Mouse (Mus musculus) stomach, embryonic 14.5 days (tissue): Measurements from ENCODE around the gene Tns1. TPM values are rescaled to one million over a fixed set of nuclear protein-coding genes. Genes with fewer than 3 reads are reported as not detected.

Source experiments
- ATAC-seq: fragments of 200-750 bp; cut with Nextera tagmentation; 2 replicates; pipeline ENCODE4 v1.8.0; 2017; ENCODE audit warnings: low read depth, moderate TSS enrichment; ENCODE audit not compliant: insufficient number of reproducible peaks, insufficient read depth, low FRiP score
- H3K27ac ChIP-seq: fragments of 300-500 bp; sonication (generic); 2 replicates; pipeline ENCODE4 v1.5.1; 2014; ENCODE audit warnings: mild to moderate bottlenecking, low read length, moderate library complexity, mixed read lengths
- H3K27me3 ChIP-seq: fragments of 300-500 bp; sonication (generic); 2 replicates; pipeline ENCODE4 v1.6.1; 2014; ENCODE audit warnings: low read length, control low read depth, mixed read lengths; ENCODE audit not compliant: control insufficient read depth, insufficient read depth
- H3K36me3 ChIP-seq: fragments of 300-500 bp; sonication (generic); 2 replicates; pipeline ENCODE4 v1.6.1; 2014; ENCODE audit warnings: mild to moderate bottlenecking, control low read depth, low read length, moderate library complexity, mixed read lengths; ENCODE audit not compliant: control insufficient read depth, insufficient read depth
- H3K4me1 ChIP-seq: fragments of 300-500 bp; sonication (generic); 2 replicates; pipeline ENCODE4 v1.6.1; 2014; ENCODE audit warnings: low read length, control low read depth, mixed read lengths; ENCODE audit not compliant: control insufficient read depth, insufficient read depth
- H3K4me2 ChIP-seq: fragments of 300-500 bp; sonication (generic); replicated peaks from 2 replicates; pipeline ENCODE4 v1.6.1; 2014; ENCODE audit warnings: low read depth, low read length, control low read depth
- H3K4me3 ChIP-seq: fragments of 300-500 bp; sonication (generic); 2 replicates; pipeline ENCODE4 v1.5.1; 2014; ENCODE audit warnings: low read depth, low read length, control low read depth
- H3K9ac ChIP-seq: fragments of 300-500 bp; sonication (generic); replicated peaks from 2 replicates; pipeline ENCODE4 v1.6.1; 2014; ENCODE audit warnings: low read depth, mild to moderate bottlenecking, control low read depth, low read length, moderate library complexity, mixed read lengths
- H3K9me3 ChIP-seq: fragments of 300-500 bp; sonication (generic); 2 replicates; pipeline ENCODE4 v1.6.1; 2016; ENCODE audit warnings: low read depth, low read length, control low read depth; ENCODE audit not compliant: control insufficient read depth
- WGBS: fragments of 180-500 bp; shearing (Covaris S2); extraction: QIAGEN DNeasy Blood & Tissue Kit; methylation state at CpG from one replicate; pipeline ENCODE4 v1.1.7; 2014; 5-methylcytosine and 5-hydroxymethylcytosine counted together
- polyA plus RNA-seq: library from polyadenylated mRNA; unstranded; fragments of >200 nt; fragmentation: Nextera tagmentation; extraction: Ambion mirVana; gene quantifications from 2 replicates; pipeline ENCODE4 v1.2.1, GENCODE M21; 2014

Gene Tns1
- polyA plus RNA-seq, 1 experiment from 2014 or later, result 35.3 TPM

DNA sequence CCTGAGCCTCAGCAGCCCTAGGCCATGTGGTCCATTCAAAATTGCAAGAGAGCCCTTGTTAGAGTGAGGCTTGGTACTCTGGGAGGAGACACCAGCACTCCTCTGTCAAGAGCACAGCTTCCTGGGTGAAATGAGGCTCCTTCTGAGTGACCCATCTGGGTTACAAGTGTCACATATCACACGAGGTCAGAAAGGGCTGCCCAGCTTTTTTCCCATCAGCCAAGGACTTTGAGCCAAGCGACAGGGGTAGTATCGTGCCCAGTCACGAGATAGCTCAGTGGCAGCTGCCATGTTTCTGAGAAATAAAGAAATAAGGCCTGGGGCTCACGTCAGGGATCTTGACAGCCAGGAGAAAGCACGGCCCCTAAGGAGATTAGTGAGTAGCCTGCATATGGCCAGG, 186.4 kb downstream of the Tns1 start:
- Histone ChIP-seq H3K4me1 (peaks cover 17% of the 10 kb centered on the region; the same call in 1 of the 2 replicates), H3K27ac (no peak overlapping the region), H3K4me2 (no peak overlapping the region), H3K9ac (no peak overlapping the region), H3K4me3 (no peak overlapping the region), H3K9me3 (no peaks in the 10 kb centered on the region), H3K36me3 (peaks cover 6% of the 10 kb centered on the region), H3K27me3 (no peaks in the 10 kb centered on the region)
- no peak for ATAC-seq
- 60% methylated on average over 6 of the region's 6 CpGs for WGBS

DNA sequence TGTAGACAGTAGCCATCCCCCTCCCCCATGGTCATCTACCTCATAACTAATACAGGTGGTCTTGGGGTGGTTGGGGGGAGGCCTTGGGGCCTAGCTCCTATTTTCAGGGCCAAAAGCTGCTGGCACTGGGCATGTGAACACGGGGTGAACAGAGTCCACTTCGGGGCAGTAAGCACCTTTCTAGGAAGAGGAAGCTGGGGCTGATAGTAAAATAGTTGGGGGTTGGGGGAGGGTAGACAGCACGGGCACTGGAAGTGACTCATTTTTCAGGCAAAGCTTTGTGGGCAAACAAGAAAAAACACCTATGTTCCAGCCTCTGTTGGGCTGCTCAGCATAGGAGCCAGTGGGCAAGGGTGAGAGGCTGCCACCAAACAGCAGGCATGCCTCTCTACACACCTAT, 187.7 kb downstream of the Tns1 start:
- WGBS, result 53% methylated on average over 3 of the region's 3 CpGs

DNA sequence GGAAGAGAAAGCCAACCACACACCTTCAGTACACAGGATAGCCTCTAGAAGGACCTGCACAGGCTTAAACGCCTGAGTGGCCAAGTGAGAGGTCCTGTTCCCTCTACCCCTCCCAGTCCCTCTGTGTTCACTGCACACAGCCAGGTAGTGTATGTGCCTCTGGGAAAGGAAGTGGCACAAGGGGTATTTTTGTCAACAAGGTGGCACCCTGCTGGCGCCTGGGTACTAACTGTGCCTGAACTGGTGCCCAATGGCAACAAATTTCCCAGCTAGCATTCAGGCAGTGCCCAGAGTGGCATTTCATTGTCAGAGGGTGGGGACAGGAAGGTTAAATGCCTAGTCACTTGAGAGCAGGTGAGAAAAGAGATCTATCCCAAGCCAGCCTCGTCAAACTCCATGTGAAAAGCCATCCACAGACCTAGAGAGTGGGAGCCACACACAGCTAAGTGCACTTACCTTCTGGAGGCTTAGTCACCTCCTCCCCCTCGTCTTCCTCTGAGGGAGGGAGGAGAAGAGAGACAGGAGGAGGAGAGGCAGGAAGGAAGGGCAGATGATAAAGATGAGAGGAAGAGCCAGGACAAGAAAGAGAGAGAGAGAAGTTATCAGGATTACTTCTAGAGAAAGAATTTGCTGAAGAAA, 188.7 kb downstream of the Tns1 start:
- no peaks in the 10 kb centered on the region for H3K27me3 ChIP-seq
- peaks cover 9% of the 10 kb centered on the region; the same call in 1 of the 2 replicates for H3K4me1 ChIP-seq
- H3K27ac ChIP-seq, result no peak overlapping the region
- H3K4me3 ChIP-seq, result no peak overlapping the region
- H3K9me3 ChIP-seq, result no peaks in the 10 kb centered on the region
- H3K36me3 ChIP-seq, result peaks cover 6% of the 10 kb centered on the region
- 54% methylated on average over 4 of the region's 4 CpGs for WGBS
- H3K9ac ChIP-seq, result no peak overlapping the region
- ATAC-seq, result no peak
- no peak overlapping the region for H3K4me2 ChIP-seq

More for the DNA sequence above, 187.7 kb downstream of the Tns1 start:
- Histone ChIP-seq H3K27me3 (no peaks in the 10 kb centered on the region), H3K4me3 (no peak overlapping the region), H3K27ac (no peak overlapping the region), H3K4me2 (no peak overlapping the region), H3K36me3 (peaks cover 6% of the 10 kb centered on the region), H3K9me3 (no peaks in the 10 kb centered on the region), H3K4me1 (peaks cover 9% of the 10 kb centered on the region; the same call in 1 of the 2 replicates), H3K9ac (no peak overlapping the region)
- no peak for ATAC-seq

DNA sequence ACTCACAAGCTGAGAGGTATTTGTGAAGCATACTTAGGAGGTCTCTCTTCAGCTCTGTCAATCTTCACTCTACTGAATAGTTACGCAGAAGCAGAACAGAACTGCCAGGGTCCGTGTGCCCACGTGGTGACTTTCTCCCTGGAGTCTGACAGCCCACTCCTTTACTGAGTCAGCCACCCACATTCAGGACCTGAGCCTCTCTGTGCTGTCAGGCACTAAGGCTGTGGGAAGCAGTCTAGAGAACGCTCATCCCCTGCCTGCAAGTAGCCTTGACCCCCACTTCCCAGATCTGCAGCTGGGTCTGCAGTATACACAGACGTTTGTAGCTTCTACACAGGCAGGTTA, 191.1 kb downstream of the Tns1 start:
- ATAC-seq, result no peak
- peaks cover under 1% of the 10 kb centered on the region for H3K36me3 ChIP-seq
- 58% methylated on average over 5 of the region's 5 CpGs for WGBS

DNA sequence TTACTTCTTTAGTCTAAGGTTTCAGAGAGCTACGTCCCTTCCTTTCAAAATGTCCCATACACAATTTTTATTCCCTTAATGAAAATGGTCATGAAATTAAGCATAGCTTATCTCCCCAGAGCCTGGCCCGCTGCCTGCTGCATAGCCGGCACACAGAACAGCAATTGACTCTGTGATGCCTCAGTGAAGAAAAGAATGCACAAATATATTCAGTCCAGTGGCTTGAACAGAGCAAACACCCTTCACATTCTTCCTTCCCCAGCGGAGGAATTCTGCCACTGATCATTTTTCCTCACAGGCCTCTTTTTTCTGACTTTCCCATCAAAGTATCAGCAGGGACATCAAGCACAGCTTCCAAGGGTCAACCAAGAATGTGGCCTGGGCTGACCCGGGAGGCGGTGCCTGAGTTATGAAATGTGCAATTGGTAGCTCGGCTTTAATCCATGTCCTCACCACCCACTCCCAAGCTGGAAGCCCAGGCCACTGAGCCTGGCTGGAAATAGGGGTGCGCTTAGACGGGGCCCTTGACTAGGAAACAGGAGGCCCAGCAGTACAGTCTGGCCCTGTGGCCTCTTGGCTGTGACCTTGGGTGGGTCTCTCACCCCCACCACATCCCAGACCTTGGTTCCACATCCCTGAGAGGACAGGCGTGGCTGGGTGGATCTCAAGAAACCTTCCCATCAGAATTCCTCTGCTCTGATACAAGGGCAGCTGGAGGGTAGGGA, 191.7 kb downstream of the Tns1 start:
- H3K27me3 ChIP-seq, result no peaks in the 10 kb centered on the region
- H3K4me2 ChIP-seq, result no peak overlapping the region
- H3K4me3 ChIP-seq, result no peak overlapping the region
- peak overlapping the region; percentile 10; the same call in 1 of the 2 replicates for H3K27ac ChIP-seq
- H3K9ac ChIP-seq, result no peak overlapping the region
- H3K4me1 ChIP-seq, result peaks cover 9% of the 10 kb centered on the region; the same call in 1 of the 2 replicates
- WGBS, result 65% methylated on average over 10 of the region's 10 CpGs
- no peak for ATAC-seq
- H3K9me3 ChIP-seq, result no peaks in the 10 kb centered on the region
- H3K36me3 ChIP-seq, result peaks cover 5% of the 10 kb centered on the region

More for the DNA sequence above, 191.1 kb downstream of the Tns1 start:
- Histone ChIP-seq H3K9me3 (no peaks in the 10 kb centered on the region), H3K4me2 (no peak overlapping the region), H3K4me3 (no peak overlapping the region), H3K9ac (no peak overlapping the region), H3K27ac (peak overlapping the region; percentile 10; the same call in 1 of the 2 replicates), H3K27me3 (no peaks in the 10 kb centered on the region), H3K4me1 (peaks cover 9% of the 10 kb centered on the region; the same call in 1 of the 2 replicates)

DNA sequence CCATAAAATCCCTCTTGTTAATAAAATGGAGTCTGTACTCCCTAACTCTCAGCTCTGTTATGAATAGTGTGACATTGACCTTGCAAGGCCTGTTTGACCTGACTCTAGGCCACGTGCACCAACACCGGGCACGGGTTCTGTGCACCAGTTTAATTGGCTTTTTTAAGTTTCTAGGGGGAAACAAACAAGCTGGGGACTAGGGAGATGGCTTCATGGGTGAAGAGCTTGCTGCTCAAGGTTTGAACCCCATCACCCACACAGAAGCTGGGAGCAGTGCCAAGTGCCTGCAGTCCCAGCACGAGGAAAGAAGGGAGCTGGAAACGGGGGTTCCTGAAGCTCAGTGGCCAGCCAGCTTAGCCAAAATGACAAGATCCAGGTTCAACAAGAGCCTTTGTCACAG, 192.4 kb downstream of the Tns1 start:
- no peak for ATAC-seq
- H3K36me3 ChIP-seq, result peaks cover 11% of the 10 kb centered on the region

DNA sequence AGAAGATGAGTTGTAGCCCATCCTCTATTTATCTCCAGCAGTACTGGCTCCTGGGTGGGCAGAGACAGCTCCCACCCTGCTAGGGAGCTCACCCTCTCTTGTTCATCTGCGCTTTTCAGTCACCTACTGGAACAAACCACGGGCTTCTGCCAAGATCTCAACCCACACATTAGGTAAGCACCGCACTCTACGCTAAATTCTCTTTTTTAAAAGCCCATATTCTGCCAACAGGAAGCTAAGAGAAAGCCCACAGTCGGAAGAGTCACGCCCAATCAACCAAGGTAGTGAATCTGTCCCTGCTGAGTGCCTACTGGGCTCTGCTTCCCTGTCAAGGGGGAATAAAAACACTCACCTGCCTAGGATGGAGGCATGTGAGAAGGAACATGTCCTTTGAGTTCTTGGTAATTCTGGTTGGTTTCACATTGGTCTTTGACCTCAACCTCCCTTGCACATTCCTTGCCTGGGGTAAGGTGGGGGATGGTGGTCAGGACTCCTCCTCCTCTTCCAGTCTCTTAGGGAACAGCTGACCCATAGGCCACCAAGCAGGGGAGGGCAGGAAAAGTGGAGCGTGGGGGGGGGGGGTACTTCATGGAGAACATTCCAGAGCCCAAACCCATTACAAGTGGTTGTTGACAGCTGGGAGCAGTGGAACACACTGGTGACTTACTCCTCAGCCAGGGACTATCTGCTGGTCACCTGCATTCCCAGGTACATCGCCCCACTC, 193.7 kb downstream of the Tns1 start:
- H3K36me3 ChIP-seq, result peaks cover 19% of the 10 kb centered on the region
- no peak overlapping the region for H3K4me2 ChIP-seq
- H3K4me3 ChIP-seq, result no peak overlapping the region
- H3K27ac ChIP-seq, result no peak overlapping the region
- peaks cover 9% of the 10 kb centered on the region; the same call in 1 of the 2 replicates for H3K4me1 ChIP-seq
- H3K9me3 ChIP-seq, result no peaks in the 10 kb centered on the region
- 76% methylated on average over 8 of the region's 8 CpGs for WGBS
- no peaks in the 10 kb centered on the region for H3K27me3 ChIP-seq
- no peak overlapping the region for H3K9ac ChIP-seq
- no peak for ATAC-seq

More for the DNA sequence above, 192.4 kb downstream of the Tns1 start:
- no peak overlapping the region for H3K4me2 ChIP-seq
- H3K9ac ChIP-seq, result no peak overlapping the region
- no peaks in the 10 kb centered on the region for H3K9me3 ChIP-seq
- no peak overlapping the region for H3K27ac ChIP-seq
- H3K4me1 ChIP-seq, result peaks cover 9% of the 10 kb centered on the region; the same call in 1 of the 2 replicates
- no peaks in the 10 kb centered on the region for H3K27me3 ChIP-seq
- H3K4me3 ChIP-seq, result no peak overlapping the region
- WGBS, result 62% methylated on average over 5 of the region's 5 CpGs

DNA sequence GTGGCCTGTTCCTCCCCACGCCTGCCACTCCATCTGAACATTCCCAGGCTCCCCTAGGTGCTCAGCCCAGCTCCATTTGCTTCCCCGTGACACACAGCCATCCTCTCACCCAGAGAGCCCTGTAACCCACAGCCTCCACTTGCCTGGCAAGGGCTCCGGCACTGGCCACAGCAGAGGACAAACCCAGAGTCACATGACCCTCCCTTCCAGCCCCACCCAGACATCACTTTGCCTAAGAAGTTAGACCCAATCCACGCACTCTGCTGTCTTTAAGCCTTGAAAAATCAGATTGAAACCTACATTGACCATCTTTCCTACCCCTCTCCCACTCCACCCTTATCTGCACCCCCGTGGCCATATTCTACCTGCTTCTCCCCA, 194.3 kb downstream of the Tns1 start:
- Histone ChIP-seq H3K36me3 (peaks cover 25% of the 10 kb centered on the region), H3K4me1 (peaks cover 9% of the 10 kb centered on the region; the same call in 1 of the 2 replicates), H3K27me3 (no peaks in the 10 kb centered on the region), H3K27ac (no peak overlapping the region), H3K4me2 (no peak overlapping the region), H3K4me3 (no peak overlapping the region), H3K9ac (no peak overlapping the region), H3K9me3 (no peaks in the 10 kb centered on the region)
- ATAC-seq, result no peak
- WGBS, result 87% methylated on average over 5 of the region's 5 CpGs
